Mouse (Mus musculus): ENCODE measurements around the gene Lsm12.

Gene Lsm12

GRCm38 (mm10) chr11:102216056-102216885, 31.2 kb upstream of the Lsm12 start:
- no peak for DNase-seq (ENCODE audit: low spot score)

- no peak for DNase-seq (ENCODE audit: low spot score)
Measured at GRCm38 (mm10) chr11:102215511-102215910, 30.4 kb upstream of the Lsm12 start.

- no peak for DNase-seq (ENCODE audit: low spot score)
Measured at GRCm38 (mm10) chr11:102214430-102215156, 29.5 kb upstream of the Lsm12 start.

GRCm38 (mm10) chr11:102211936-102212341, 26.8 kb upstream of the Lsm12 start:
- DNase-seq (ENCODE audit: low spot score), result no peak

GRCm38 (mm10) chr11:102211011-102211410, 25.9 kb upstream of the Lsm12 start:
- DNase-seq (ENCODE audit: low spot score), result no peak

GRCm38 (mm10) chr11:102210185-102210584, 25.1 kb upstream of the Lsm12 start:
- no peak for DNase-seq (ENCODE audit: low spot score)

GRCm38 (mm10) chr11:102209742-102210141, 24.6 kb upstream of the Lsm12 start:
- DNase-seq (ENCODE audit: low spot score), result no peak

- DNase-seq (ENCODE audit: low spot score), result no peak
Measured at GRCm38 (mm10) chr11:102208846-102209245, 23.8 kb upstream of the Lsm12 start.

GRCm38 (mm10) chr11:102207825-102208777, 23.0 kb upstream of the Lsm12 start:
- no peak for DNase-seq (ENCODE audit: low spot score)

- no peak for DNase-seq (ENCODE audit: low spot score)
Measured at GRCm38 (mm10) chr11:102206481-102206880, 21.4 kb upstream of the Lsm12 start.

- DNase-seq (ENCODE audit: low spot score), result peak; percentile 62
Measured at GRCm38 (mm10) chr11:102201408-102201821, 16.3 kb upstream of the Lsm12 start.

- no peak for DNase-seq (ENCODE audit: low spot score)
Measured at GRCm38 (mm10) chr11:102199856-102200255, 14.8 kb upstream of the Lsm12 start.

- no peak for DNase-seq (ENCODE audit: low spot score)
Measured at GRCm38 (mm10) chr11:102198245-102198644, 13.1 kb upstream of the Lsm12 start.

- no peak for DNase-seq (ENCODE audit: low spot score)
Measured at GRCm38 (mm10) chr11:102196018-102196797, 11.1 kb upstream of the Lsm12 start.

GRCm38 (mm10) chr11:102193657-102194440, 8.8 kb upstream of the Lsm12 start:
- no peak for DNase-seq (ENCODE audit: low spot score)

GRCm38 (mm10) chr11:102190848-102191247, 5.8 kb upstream of the Lsm12 start:
- DNase-seq (ENCODE audit: low spot score), result no peak

GRCm38 (mm10) chr11:102189461-102190436, 4.7 kb upstream of the Lsm12 start, which contains the start of gene G6pc3:
Gene G6pc3 (plus strand): TSS chr11:102189620.
- peak; percentile 91 for DNase-seq (ENCODE audit: low spot score)

- DNase-seq (ENCODE audit: low spot score), result no peak
Measured at GRCm38 (mm10) chr11:102188980-102189379, 3.9 kb upstream of the Lsm12 start.

GRCm38 (mm10) chr11:102186235-102186634, 1.1 kb upstream of the Lsm12 start:
- no peak for DNase-seq (ENCODE audit: low spot score)

All from left cerebral cortex, adult 11 months (tissue).